Mouse (Mus musculus) CH12.LX (cell line): ENCODE measurements at regions not wholly inside any gene's neighbourhood (a gene's known extent, or its start where the extent isn't known, plus 50 kb on each side); places are given as distances from the start of the nearest gene placed in this dataset.

Experiments
- DNase-seq: peaks from one replicate; pipeline ENCODE4 v3.0.0-alpha.2; 2013; ENCODE audit errors: extremely low read depth
- H3K27ac ChIP-seq: 2 replicates; pipeline ENCODE4 v1.5.1; 2012; ENCODE audit warnings: low read depth, mild to moderate bottlenecking, control low read depth, moderate library complexity; ENCODE audit not compliant: insufficient read depth
- H3K27me3 ChIP-seq: replicated peaks from 2 replicates; pipeline ENCODE3; 2012; ENCODE audit warnings: inconsistent platforms
- H3K36me3 ChIP-seq, 2 experiments: replicated peaks in 1 of 2; 2 replicates each; pipeline versions ENCODE3 to v1.6.1; 2012; ENCODE audit warnings: inconsistent platforms in 1 of 2, low read length in 1 of 2, mild to moderate bottlenecking in 1 of 2, mixed read lengths in 1 of 2, moderate library complexity in 1 of 2; ENCODE audit not compliant: control insufficient read depth in 1 of 2, insufficient read depth in 1 of 2
- H3K4me1 ChIP-seq, 2 experiments: 2 replicates each; pipeline ENCODE4 v1.6.1; 2012; ENCODE audit warnings: inconsistent platforms in 1 of 2, moderate library complexity in 1 of 2; ENCODE audit not compliant: insufficient read depth in 2 of 2, control insufficient read depth in 1 of 2
- H3K4me2 ChIP-seq: 2 replicates; pipeline ENCODE4 v1.6.1; 2012; ENCODE audit warnings: low read depth, mild to moderate bottlenecking, control low read depth; ENCODE audit not compliant: poor library complexity, insufficient read depth, severe bottlenecking
- H3K4me3 ChIP-seq, 3 experiments: fragments of 150-350 bp in 1 of 3; sonication (generic) in 1 of 3; replicated peaks in 1 of 3; 2 replicates each; pipeline versions ENCODE3 to v1.5.1; 2011 to 2012; ENCODE audit warnings: low read depth in 2 of 3, low read length in 2 of 3, mild to moderate bottlenecking in 2 of 3, moderate library complexity in 2 of 3, control low read depth in 1 of 3, improper control_type of control experiment in 1 of 3, inconsistent platforms in 1 of 3, mixed read lengths in 1 of 3; ENCODE audit not compliant: poor library complexity in 1 of 3
- H3K79me2 ChIP-seq: replicated peaks from 2 replicates; pipeline ENCODE4 v1.6.1; 2012; ENCODE audit warnings: mild to moderate bottlenecking, moderate library complexity; ENCODE audit not compliant: control insufficient read depth, poor library complexity, insufficient read depth, severe bottlenecking; ENCODE audit errors: extremely low read depth
- H3K9ac ChIP-seq: 2 replicates; pipeline ENCODE4 v1.6.1; 2012; ENCODE audit warnings: low read depth, mild to moderate bottlenecking, control low read depth, moderate library complexity; ENCODE audit not compliant: insufficient read depth
- H3K9me3 ChIP-seq: replicated peaks from 2 replicates; pipeline ENCODE3; 2012; ENCODE audit warnings: low read length, inconsistent platforms, mixed read lengths
- BHLHE40 ChIP-seq: IDR thresholded peaks from 2 replicates; pipeline ENCODE4 v1.6.1; 2011; ENCODE audit warnings: mild to moderate bottlenecking, low read depth, low read length, improper control_type of control experiment
- CHD1 ChIP-seq: IDR thresholded peaks from 2 replicates; pipeline ENCODE4 v1.6.1; 2012; ENCODE audit warnings: low read depth, low read length, improper control_type of control experiment, inconsistent platforms
- CHD2 ChIP-seq: IDR thresholded peaks from 2 replicates; pipeline ENCODE4 v1.6.1; 2011; ENCODE audit warnings: low read length, improper control_type of control experiment
- CTCF ChIP-seq, 2 experiments: IDR thresholded peaks in 1 of 2; conservative IDR thresholded peaks in 1 of 2; 2 replicates each; pipeline ENCODE4 v1.5.1; 2011 to 2012; ENCODE audit warnings: low read depth in 2 of 2, low read length in 2 of 2, improper control_type of control experiment in 1 of 2, inconsistent platforms in 1 of 2, mild to moderate bottlenecking in 1 of 2, moderate library complexity in 1 of 2
- ELF1 ChIP-seq: IDR thresholded peaks from 2 replicates; pipeline ENCODE4 v1.6.1; 2014; ENCODE audit warnings: low read depth, mild to moderate bottlenecking, inconsistent platforms, low read length, improper control_type of control experiment
- EP300 ChIP-seq: IDR thresholded peaks from 2 replicates; pipeline ENCODE4 v1.6.1; 2011; ENCODE audit warnings: low read length, improper control_type of control experiment
- GABPA ChIP-seq: IDR thresholded peaks from 2 replicates; pipeline ENCODE4 v1.6.1; 2012; ENCODE audit warnings: low read depth, low read length, improper control_type of control experiment, inconsistent platforms; ENCODE audit not compliant: insufficient replicate concordance
- JUN ChIP-seq: IDR thresholded peaks from 2 replicates; pipeline ENCODE4 v1.6.1; 2011; ENCODE audit warnings: low read depth, mild to moderate bottlenecking, low read length, improper control_type of control experiment, moderate library complexity; ENCODE audit not compliant: insufficient read depth
- KAT2A ChIP-seq: IDR thresholded peaks from 2 replicates; pipeline ENCODE4 v1.6.1; 2012; ENCODE audit warnings: low read length, improper control_type of control experiment, inconsistent platforms; ENCODE audit not compliant: insufficient replicate concordance
- MAX ChIP-seq: IDR thresholded peaks from 2 replicates; pipeline ENCODE4 v1.6.1; 2011; ENCODE audit warnings: low read length, improper control_type of control experiment
- MEF2A ChIP-seq: IDR thresholded peaks from 2 replicates; pipeline ENCODE4 v1.6.1; 2014; ENCODE audit warnings: low read depth, mild to moderate bottlenecking, inconsistent platforms, low read length, improper control_type of control experiment, borderline replicate concordance
- MXI1 ChIP-seq: IDR thresholded peaks from 2 replicates; pipeline ENCODE4 v1.6.1; 2011; ENCODE audit warnings: mild to moderate bottlenecking, low read depth, low read length, improper control_type of control experiment
- NELFE ChIP-seq: IDR thresholded peaks from 2 replicates; pipeline ENCODE4 v1.6.1; 2011; ENCODE audit warnings: low read depth, low read length, improper control_type of control experiment
- NRF1 ChIP-seq: IDR thresholded peaks from 2 replicates; pipeline ENCODE4 v1.6.1; 2014; ENCODE audit warnings: low read depth, mild to moderate bottlenecking, inconsistent platforms, low read length, improper control_type of control experiment, moderate library complexity
- PAX5 ChIP-seq: IDR thresholded peaks from 2 replicates; pipeline ENCODE4 v1.6.1; 2012; ENCODE audit warnings: low read length, inconsistent platforms, mixed read lengths
- POLR2A ChIP-seq: IDR thresholded peaks from 2 replicates; pipeline ENCODE4 v1.6.1; 2011; ENCODE audit warnings: low read depth, mild to moderate bottlenecking, improper control_type of control experiment, low read length
- POLR2AphosphoS2 ChIP-seq: IDR thresholded peaks from 2 replicates; pipeline ENCODE4 v1.6.1; 2011; ENCODE audit warnings: low read depth, low read length, improper control_type of control experiment
- RAD21 ChIP-seq: IDR thresholded peaks from 2 replicates; pipeline ENCODE4 v1.6.1; 2011; ENCODE audit warnings: low read depth, mild to moderate bottlenecking, low read length, improper control_type of control experiment, moderate library complexity
- RCOR1 ChIP-seq: conservative IDR thresholded peaks from 2 replicates; pipeline ENCODE4 v1.6.1; 2012; ENCODE audit warnings: low read depth, mild to moderate bottlenecking, inconsistent platforms, low read length, improper control_type of control experiment
- SIN3A ChIP-seq: IDR thresholded peaks from 2 replicates; pipeline ENCODE4 v1.6.1; 2012; ENCODE audit warnings: low read length, improper control_type of control experiment, inconsistent platforms
- SMC3 ChIP-seq: IDR thresholded peaks from 2 replicates; pipeline ENCODE4 v1.6.1; 2011; ENCODE audit warnings: low read depth, low read length, improper control_type of control experiment
- TBP ChIP-seq: conservative IDR thresholded peaks from 2 replicates; pipeline ENCODE4 v1.6.1; 2011; ENCODE audit warnings: low read depth, low read length, improper control_type of control experiment
- USF1 ChIP-seq: IDR thresholded peaks from 2 replicates; pipeline ENCODE4 v1.6.1; 2014; ENCODE audit warnings: low read depth, mild to moderate bottlenecking, inconsistent platforms, low read length, improper control_type of control experiment
- USF2 ChIP-seq: conservative IDR thresholded peaks from 2 replicates; pipeline ENCODE4 v1.6.1; 2011; ENCODE audit warnings: low read depth, low read length, improper control_type of control experiment
- ZC3H11A ChIP-seq: IDR thresholded peaks from 2 replicates; pipeline ENCODE4 v1.6.1; 2012; ENCODE audit warnings: low read depth, mild to moderate bottlenecking, inconsistent platforms, low read length, improper control_type of control experiment
- ZMIZ1 ChIP-seq: IDR thresholded peaks from 2 replicates; pipeline ENCODE4 v1.6.1; 2012; ENCODE audit warnings: low read depth, mild to moderate bottlenecking, inconsistent platforms, low read length, improper control_type of control experiment
- ZNF384 ChIP-seq: IDR thresholded peaks from 2 replicates; pipeline ENCODE4 v1.6.1; 2012; ENCODE audit warnings: low read depth, low read length, improper control_type of control experiment, inconsistent platforms
- dilution Hi-C: fragments of 300-500 bp; cut with MboI; formaldehyde crosslinking; loops from 2 replicates; pipeline ENCODE4 v1.14.3; 2020; ENCODE audit warnings: low sequenced_read_pairs; ENCODE audit not compliant: extremely low pct_unique_long_range_greater_than_20kb, extremely low pct_ligation_motif_present
- in situ Hi-C: fragments of 300-500 bp; cut with MboI; formaldehyde crosslinking; loops from 3 replicates; pipeline ENCODE4 v1.14.3; 2019; ENCODE audit warnings: low sequenced_read_pairs, low pct_ligation_motif_present, low pct_unique_long_range_greater_than_20kb, mixed read lengths

DNA sequence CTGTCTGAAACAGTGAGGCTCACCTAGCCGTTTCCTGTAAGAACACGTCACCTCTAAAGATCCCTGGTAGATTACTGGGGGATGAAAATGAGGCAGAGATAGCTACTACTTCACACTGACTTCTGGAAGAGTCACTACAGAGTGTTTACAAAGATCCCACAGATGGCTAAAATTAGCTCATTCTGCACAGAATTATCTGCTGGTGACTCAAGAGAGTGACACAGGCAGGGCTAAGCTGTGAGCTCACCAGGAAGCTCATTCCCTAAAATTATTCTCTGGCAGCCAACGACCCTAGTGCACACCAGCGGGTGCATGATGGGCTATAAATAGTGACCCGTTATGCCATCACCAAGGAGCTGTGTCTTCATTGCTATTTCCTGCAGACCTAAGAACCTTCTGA, 53.2 kb upstream of the Ddah1 start:
- Histone ChIP-seq H3K9me3 (no peaks in the 10 kb centered on the region), H3K79me2 (no peaks in the 10 kb centered on the region), H3K4me3 (no peak overlapping the region), H3K4me2 (no peak overlapping the region), H3K27ac (no peak overlapping the region), H3K4me1 (peaks cover 0 to 4% of the 10 kb centered on the region in 2 experiments; a peak in 1 of 4 replicates), H3K9ac (no peak overlapping the region), H3K36me3 (no peaks in the 10 kb centered on the region), H3K27me3 (no peaks in the 10 kb centered on the region)
- no peak for TF ChIP-seq KAT2A
- TF ChIP-seq CTCF (conservative IDR thresholded peaks at IDR 0.05 in 1 of 2, IDR thresholded peaks at IDR 0.05 in 1 of 2; ENCODE audit: low read depth in 2 of 2, low read length in 2 of 2): no peak
- TF ChIP-seq PAX5: no peak
- TF ChIP-seq RCOR1: no peak
- TF ChIP-seq CHD1: no peak
- no peak for TF ChIP-seq EP300
- TF ChIP-seq JUN: no peak
- no peak for TF ChIP-seq CHD2
- no peak for TF ChIP-seq POLR2A
- TF ChIP-seq USF2: no peak
- TF ChIP-seq ZNF384: no peak
- TF ChIP-seq SIN3A: no peak
- TF ChIP-seq NRF1: no peak
- TF ChIP-seq RAD21: no peak
- TF ChIP-seq POLR2AphosphoS2: no peak
- no peak for TF ChIP-seq NELFE
- no peak for TF ChIP-seq ZMIZ1
- no peak for TF ChIP-seq MAX
- in situ Hi-C loops (no loop called here), dilution Hi-C loops (no loop called here)
- no peak for DNase-seq

DNA sequence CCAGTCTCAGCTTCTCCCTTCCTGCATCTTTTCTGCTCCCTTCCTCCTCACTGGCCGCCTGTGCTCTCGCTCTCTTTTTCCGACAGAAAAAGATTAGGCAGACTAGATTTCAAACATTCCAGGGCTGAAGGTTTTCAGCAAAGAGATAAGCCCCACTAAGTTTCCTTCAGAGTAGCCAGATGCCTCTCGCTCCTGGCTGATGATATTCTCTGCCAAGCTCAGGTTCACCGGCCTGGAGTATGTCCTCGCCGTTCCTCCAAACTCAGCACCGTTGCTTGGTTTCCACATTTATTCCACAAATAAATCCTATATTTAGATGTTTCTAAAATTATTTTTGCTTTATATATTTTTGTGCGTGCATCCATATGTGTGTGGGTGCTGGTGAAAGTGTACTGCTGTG, 54.3 kb upstream of the Ccn1 start:
- Histone ChIP-seq H3K27me3 (no peaks in the 10 kb centered on the region), H3K4me3 (no peak overlapping the region), H3K79me2 (no peaks in the 10 kb centered on the region), H3K9ac (no peak overlapping the region), H3K27ac (no peak overlapping the region), H3K4me1 (peaks cover 0 to 4% of the 10 kb centered on the region in 2 experiments; a peak in 1 of 4 replicates), H3K4me2 (no peak overlapping the region)
- dilution Hi-C loops: no loop called here
- no peak for DNase-seq
- TF ChIP-seq NELFE (no peak), USF1 (no peak), ELF1 (no peak), MXI1 (no peak), MAX (no peak), CHD2 (no peak), BHLHE40 (no peak), GABPA (no peak), KAT2A (no peak), TBP (no peak), RCOR1 (no peak), POLR2AphosphoS2 (no peak), SMC3 (no peak), ZMIZ1 (no peak), ZC3H11A (no peak), MEF2A (no peak)
- TF ChIP-seq, all 38 proteins: peak for 0
- Histone ChIP-seq H3K36me3 (no peaks in the 10 kb centered on the region), H3K9me3 (no peaks in the 10 kb centered on the region)
- in situ Hi-C loops: no loop called here
